Mouse (Mus musculus) cerebellum, adult 11 months (tissue): Measurements from ENCODE around the gene Slc4a2.

ENCODE experiments used
- DNase-seq: peaks from one replicate; pipeline ENCODE4 v3.0.0; 2022

Slc4a2 gene

GRCm38 (mm10) chr5:24427285-24427633 lies 3.6 kb downstream of the Slc4a2 start:
- no peak for DNase-seq

- DNase-seq = no peak
Measured at GRCm38 (mm10) chr5:24427981-24428402, 4.4 kb downstream of the Slc4a2 start.

GRCm38 (mm10) chr5:24428596-24428995 lies 5.0 kb downstream of the Slc4a2 start:
- DNase-seq = no peak

GRCm38 (mm10) chr5:24433993-24434392 lies 10.4 kb downstream of the Slc4a2 start:
- DNase-seq = no peak

- DNase-seq = no peak
Measured at GRCm38 (mm10) chr5:24441187-24441586, 17.6 kb downstream of the Slc4a2 start.

- no peak for DNase-seq
Measured at GRCm38 (mm10) chr5:24442029-24442428, 18.4 kb downstream of the Slc4a2 start.

- DNase-seq = no peak
Measured at GRCm38 (mm10) chr5:24443204-24443603, 19.6 kb downstream of the Slc4a2 start.

GRCm38 (mm10) chr5:24443927-24444326 lies 20.3 kb downstream of the Slc4a2 start:
- DNase-seq = no peak

GRCm38 (mm10) chr5:24444746-24445427 lies 21.2 kb downstream of the Slc4a2 start, which contains the start of gene Fastk:
TSS of gene Fastk (minus strand) at chr5:24445287.
- peak; percentile 92 for DNase-seq

- peak; percentile 48 for DNase-seq
Measured at GRCm38 (mm10) chr5:24445428-24446080, 21.9 kb downstream of the Slc4a2 start.

- DNase-seq = no peak
Measured at GRCm38 (mm10) chr5:24446630-24447029, 23.0 kb downstream of the Slc4a2 start.

- peak; percentile 79 for DNase-seq
Measured at GRCm38 (mm10) chr5:24447624-24448298, 24.1 kb downstream of the Slc4a2 start, which contains the start of gene Tmub1. TSS of gene Tmub1 (minus strand) at chr5:24447854.

- DNase-seq = peak; percentile 85
Measured at GRCm38 (mm10) chr5:24451264-24452029, 27.8 kb downstream of the Slc4a2 start.

GRCm38 (mm10) chr5:24452030-24452690 lies 28.5 kb downstream of the Slc4a2 start, which contains the start of gene Agap3:
TSS of gene Agap3 (plus strand) at chr5:24452177.
- DNase-seq = peak; percentile 57

- DNase-seq = no peak
Measured at GRCm38 (mm10) chr5:24452691-24453233, 29.1 kb downstream of the Slc4a2 start.

GRCm38 (mm10) chr5:24453283-24453984 lies 29.8 kb downstream of the Slc4a2 start:
- DNase-seq = peak; percentile 84

- DNase-seq = no peak
Measured at GRCm38 (mm10) chr5:24453985-24454303, 30.3 kb downstream of the Slc4a2 start.

GRCm38 (mm10) chr5:24455076-24455475 lies 31.4 kb downstream of the Slc4a2 start:
- no peak for DNase-seq

- no peak for DNase-seq
Measured at GRCm38 (mm10) chr5:24455613-24456012, 32.0 kb downstream of the Slc4a2 start.

GRCm38 (mm10) chr5:24466762-24467161 lies 43.1 kb downstream of the Slc4a2 start:
- DNase-seq = no peak

- peak; percentile 82 for DNase-seq
Measured at GRCm38 (mm10) chr5:24470600-24470999, 47.0 kb downstream of the Slc4a2 start.
